Mouse (Mus musculus) midbrain, embryonic 10.5 days (tissue): Measurements from ENCODE around the gene Zyg11b. TPM values are rescaled to one million over a fixed set of nuclear protein-coding genes. Genes with fewer than 3 reads are reported as not detected.
A peak's percentile ranks its signal among the peaks of the same experiment; 100 is the strongest.

ENCODE experiments used
- DNase-seq: peaks from one replicate; pipeline ENCODE4 v3.0.0-alpha.2; 2017; ENCODE audit warnings: low spot score
- H3K27ac ChIP-seq: fragments of 300-500 bp; sonication (generic); replicated peaks from 2 replicates; pipeline ENCODE4 v1.5.1; 2016; ENCODE audit warnings: mild to moderate bottlenecking
- H3K27me3 ChIP-seq: fragments of 300-500 bp; sonication (generic); 2 replicates; pipeline ENCODE4 v1.6.1; 2016; ENCODE audit warnings: low read depth, mild to moderate bottlenecking; ENCODE audit not compliant: poor library complexity, severe bottlenecking
- H3K36me3 ChIP-seq: fragments of 300-500 bp; sonication (generic); 2 replicates; pipeline ENCODE4 v1.6.1; 2016; ENCODE audit warnings: mild to moderate bottlenecking, moderate library complexity
- H3K4me1 ChIP-seq: fragments of 300-500 bp; sonication (generic); 2 replicates; pipeline ENCODE4 v1.6.1; 2016
- H3K4me3 ChIP-seq: fragments of 300-500 bp; sonication (generic); 2 replicates; pipeline ENCODE4 v1.5.1; 2016; ENCODE audit warnings: mild to moderate bottlenecking, moderate library complexity
- H3K9me3 ChIP-seq: fragments of 300-500 bp; sonication (generic); replicated peaks from 2 replicates; pipeline ENCODE4 v1.6.1; 2016; ENCODE audit warnings: mild to moderate bottlenecking
- WGBS: fragments of 180-500 bp; shearing (Covaris S2); methylation state at CpG from one replicate; pipeline ENCODE4 v1.1.7; 2016; 5-methylcytosine and 5-hydroxymethylcytosine counted together
- polyA plus RNA-seq: library from polyadenylated mRNA; unstranded; fragments of >200 nt; fragmentation: Nextera tagmentation; extraction: Ambion mirVana; gene quantifications from 2 replicates; pipeline ENCODE4 v1.2.1, GENCODE M21; 2016

The Zyg11b gene
- polyA plus RNA-seq, 1 experiment from 2014 or later = 13.2 TPM

DNA sequence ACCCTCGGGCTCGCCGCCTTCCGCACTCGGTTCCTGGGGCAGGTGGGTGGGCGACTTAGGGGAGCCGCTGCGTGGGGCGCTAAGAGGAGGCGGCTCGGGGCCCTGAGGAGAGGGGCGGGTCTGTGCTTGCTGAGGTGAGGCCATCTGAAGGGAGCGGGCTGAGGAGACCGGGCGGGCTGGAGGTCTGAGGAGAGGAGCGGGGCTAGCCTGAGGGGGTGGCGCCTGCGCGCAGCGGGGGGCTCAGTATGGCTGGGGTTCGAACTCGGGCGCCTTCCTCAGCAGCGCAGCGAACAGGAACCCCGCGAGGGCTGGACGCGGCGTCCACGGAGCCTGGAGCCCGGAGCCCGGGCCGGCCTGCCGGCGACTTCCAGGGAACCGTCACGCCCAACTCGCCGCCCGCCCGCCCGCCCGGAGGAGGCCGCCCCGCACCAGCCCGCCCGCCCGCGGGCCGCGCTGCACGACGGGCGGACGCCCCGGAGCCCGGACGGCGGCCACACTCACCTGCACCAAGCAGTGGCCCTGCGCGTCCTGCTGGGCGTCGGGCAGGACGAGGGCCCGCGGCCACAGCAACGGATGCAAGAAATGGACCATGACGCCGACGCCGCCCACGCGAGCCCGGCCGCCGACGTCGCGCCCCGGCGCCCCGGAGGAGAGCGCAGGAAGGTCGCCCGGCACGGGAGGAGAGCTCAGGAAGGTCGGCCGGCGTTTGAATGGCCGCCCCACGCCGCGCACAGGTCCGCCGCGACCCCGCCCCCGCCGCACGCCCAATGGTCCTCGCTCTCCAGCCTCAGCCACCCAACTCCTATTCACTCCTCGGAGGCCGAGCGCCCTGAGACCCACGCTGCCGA lies 83.3 kb downstream of the Zyg11b start, which contains the start of gene Zyg11a:
TSS of gene Zyg11a (minus strand) at position 717 of the 848 bp plus-strand sequence.
- peaks cover 68% of the 10 kb centered on the region for H3K27me3 ChIP-seq
- H3K4me3 ChIP-seq = peak within 1 kb of the TSS; percentile 57
- H3K36me3 ChIP-seq = no peaks in the 10 kb centered on the region
- H3K27ac ChIP-seq = peak within 1 kb of the TSS; percentile 46; the same call in 1 of the 2 replicates
- no peaks in the 10 kb centered on the region for H3K9me3 ChIP-seq
- 2% methylated on average over 89 of the region's 107 CpGs for WGBS
- DNase-seq = peak; percentile 47
- H3K4me1 ChIP-seq = peaks cover 17% of the 10 kb centered on the region

DNA sequence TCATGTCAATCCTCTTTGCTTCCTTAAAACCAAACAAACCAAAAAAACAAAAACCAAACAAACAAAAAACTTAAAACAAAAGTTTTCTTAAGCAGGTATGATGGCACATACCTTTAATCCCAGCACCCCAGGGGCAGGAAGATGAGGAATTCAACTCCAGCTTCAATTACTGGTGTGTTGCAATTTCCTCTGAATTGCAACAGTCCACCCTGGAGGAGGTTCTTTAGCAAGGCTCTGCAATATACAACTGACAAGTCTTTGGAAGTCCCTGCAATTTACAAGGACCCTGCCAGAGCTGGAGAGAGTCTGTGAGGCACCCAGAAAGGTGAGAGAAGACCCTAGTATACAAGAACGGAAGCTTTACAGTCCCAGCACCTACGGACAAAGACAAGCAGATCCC lies 87.9 kb downstream of the Zyg11b start:
- H3K27ac ChIP-seq = no peak overlapping the region
- H3K4me1 ChIP-seq = peaks cover 10% of the 10 kb centered on the region
- no peak for DNase-seq
- WGBS = 83% methylated on average over 2 of the region's 2 CpGs
- H3K27me3 ChIP-seq = peaks cover 33% of the 10 kb centered on the region
- no peaks in the 10 kb centered on the region for H3K36me3 ChIP-seq
- H3K9me3 ChIP-seq = no peaks in the 10 kb centered on the region
- H3K4me3 ChIP-seq = no peak overlapping the region

DNA sequence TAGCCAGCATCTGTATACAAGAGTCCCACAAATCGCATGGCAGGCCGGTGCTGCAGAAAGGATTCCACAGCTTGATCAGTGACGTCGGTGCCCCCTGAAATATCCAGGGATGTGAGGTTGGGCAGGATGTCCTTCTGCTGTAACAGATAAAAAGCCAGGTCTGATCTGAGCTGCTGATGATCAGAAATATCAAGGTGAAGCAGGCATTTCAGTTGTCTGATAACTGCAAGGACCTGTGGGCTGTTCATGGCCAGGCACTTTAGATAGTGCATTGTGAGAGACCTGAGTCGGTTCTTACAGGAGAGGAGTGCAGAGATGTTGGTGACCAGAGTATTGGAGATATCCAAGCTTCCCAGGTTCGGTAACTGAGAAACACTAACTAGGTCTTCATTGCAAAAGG lies 96.3 kb downstream of the Zyg11b start:
- WGBS = 91% methylated on average over 6 of the region's 6 CpGs
- Histone ChIP-seq H3K4me3 (no peak overlapping the region), H3K27me3 (no peaks in the 10 kb centered on the region), H3K27ac (no peak overlapping the region), H3K4me1 (no peaks in the 10 kb centered on the region), H3K9me3 (no peaks in the 10 kb centered on the region), H3K36me3 (no peaks in the 10 kb centered on the region)
- no peak for DNase-seq

DNA sequence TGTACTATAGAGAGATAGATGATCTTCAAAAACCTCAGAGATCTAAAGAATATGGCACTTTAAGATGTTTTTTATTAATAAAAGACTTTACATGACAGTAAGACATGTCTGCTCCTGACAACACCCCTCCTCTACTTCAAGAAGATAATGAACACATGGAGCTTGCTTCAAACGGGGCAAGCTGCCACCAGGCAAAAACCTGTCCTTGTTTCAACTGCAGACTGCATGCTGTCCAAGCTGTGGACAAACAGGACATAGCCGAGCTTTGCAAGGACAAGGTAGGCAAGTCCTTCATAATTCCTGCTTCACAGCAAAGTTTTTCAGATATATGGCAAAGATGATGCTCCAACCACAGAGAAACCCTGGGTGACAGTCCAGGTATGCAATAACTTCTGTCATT lies 101.7 kb downstream of the Zyg11b start:
- Histone ChIP-seq H3K4me3 (no peak overlapping the region), H3K4me1 (peaks cover 4% of the 10 kb centered on the region; the same call in 1 of the 2 replicates), H3K27me3 (no peaks in the 10 kb centered on the region), H3K9me3 (no peaks in the 10 kb centered on the region), H3K27ac (no peak overlapping the region), H3K36me3 (no peaks in the 10 kb centered on the region)
- WGBS = 83% methylated on average over 2 of the region's 2 CpGs
- DNase-seq = no peak

DNA sequence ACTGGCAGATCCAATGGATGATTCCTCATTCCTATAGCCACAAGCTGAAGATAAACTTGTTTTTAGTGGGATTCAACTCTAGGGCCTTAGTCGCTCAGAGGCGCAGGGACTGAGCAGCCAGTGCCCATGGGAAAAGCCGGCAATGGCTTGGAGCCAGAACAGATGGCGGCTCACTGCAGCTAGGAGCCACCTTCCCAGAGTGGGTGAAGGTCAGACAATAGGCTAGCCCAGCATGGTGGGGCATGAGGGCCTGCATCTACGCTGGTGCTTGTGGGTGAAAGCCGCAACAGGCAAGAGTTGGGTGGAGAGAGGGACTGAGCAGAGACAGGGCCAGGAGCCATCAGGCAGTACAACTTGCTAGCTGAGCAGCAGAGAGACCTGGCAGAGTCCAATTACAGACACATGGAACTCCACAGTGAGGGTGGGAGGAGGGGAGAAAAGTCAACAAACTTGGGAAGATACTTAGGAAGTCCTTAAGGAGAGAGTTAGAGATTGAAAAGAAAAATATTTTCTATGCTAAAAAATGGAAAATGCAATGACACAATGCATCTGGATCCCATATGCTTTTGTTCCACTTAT lies 104.5 kb downstream of the Zyg11b start:
- Histone ChIP-seq H3K36me3 (no peaks in the 10 kb centered on the region), H3K9me3 (no peaks in the 10 kb centered on the region), H3K4me1 (peaks cover 4% of the 10 kb centered on the region; the same call in 1 of the 2 replicates), H3K27ac (peak overlapping the region; percentile 23; the same call in 1 of the 2 replicates), H3K27me3 (no peaks in the 10 kb centered on the region), H3K4me3 (no peak overlapping the region)
- WGBS = 57% methylated on average over 6 of the region's 6 CpGs
- no peak for DNase-seq

DNA sequence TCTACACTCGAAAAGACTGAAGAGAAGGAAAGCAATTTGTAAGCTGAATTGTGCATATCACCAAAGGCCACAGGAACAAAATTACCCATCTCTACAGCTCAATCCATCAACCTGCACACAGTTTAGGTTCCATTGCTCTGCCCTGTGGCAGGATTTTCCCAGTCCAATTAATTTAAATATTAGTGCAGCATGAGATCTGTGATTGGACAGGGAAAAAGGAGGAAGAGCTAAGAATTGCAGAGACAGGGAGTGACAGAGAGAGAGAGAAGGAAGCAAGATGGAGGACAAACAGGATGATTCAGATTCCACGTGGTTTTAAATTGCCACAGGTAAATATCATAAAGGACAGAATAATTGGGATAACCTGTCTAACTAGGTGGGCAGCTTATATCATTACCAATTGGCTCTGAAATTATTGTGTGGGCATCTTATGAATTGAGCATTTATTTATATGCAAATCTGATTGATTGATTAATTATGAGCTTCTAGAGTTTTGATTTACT lies 108.0 kb downstream of the Zyg11b start:
- Histone ChIP-seq H3K4me1 (peaks cover 4% of the 10 kb centered on the region; the same call in 1 of the 2 replicates), H3K27me3 (no peaks in the 10 kb centered on the region), H3K4me3 (no peak overlapping the region), H3K9me3 (no peaks in the 10 kb centered on the region), H3K27ac (no peak overlapping the region), H3K36me3 (no peaks in the 10 kb centered on the region)
- 75% methylated on average over 2 of the region's 2 CpGs for WGBS
- DNase-seq = no peak

DNA sequence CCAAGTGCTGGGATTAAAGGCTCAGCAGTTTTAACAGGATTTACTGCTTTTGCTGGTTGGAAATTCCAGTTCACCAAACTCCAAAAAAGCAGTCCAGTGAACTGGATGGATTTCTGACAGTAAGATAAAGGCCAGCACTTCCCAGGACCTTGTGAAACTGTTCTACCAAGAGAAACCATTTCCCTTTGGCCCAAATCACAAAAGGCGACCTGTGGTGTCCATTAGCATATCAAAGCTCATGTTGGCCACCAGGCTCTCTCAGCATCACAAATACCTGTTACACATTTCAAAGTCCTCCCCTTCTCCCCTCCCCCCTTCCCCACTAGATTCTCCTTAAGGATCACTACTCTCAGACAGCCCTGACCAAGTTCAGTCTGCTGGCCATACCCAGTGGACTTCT lies 118.6 kb downstream of the Zyg11b start:
- Histone ChIP-seq H3K4me3 (no peak overlapping the region), H3K36me3 (no peaks in the 10 kb centered on the region), H3K27me3 (no peaks in the 10 kb centered on the region), H3K27ac (no peak overlapping the region), H3K9me3 (no peaks in the 10 kb centered on the region), H3K4me1 (no peaks in the 10 kb centered on the region)
- DNase-seq = no peak
- WGBS = 21% methylated on average over 1 of the region's 1 CpGs

Other genes with a start within 250 kb of the Zyg11b start
- gene Podn, start 204.7 kb downstream of the Zyg11b start, polyA plus RNA-seq = 0.10 and 0.12 TPM in 2 replicates
- gene Scp2, start 156.1 kb downstream of the Zyg11b start, polyA plus RNA-seq = 200 and 214 TPM in 2 replicates
- 16.4 and 18.3 TPM in 2 replicates for gene Echdc2, start 135.7 kb downstream of the Zyg11b start, polyA plus RNA-seq
- 0.05 TPM in 1 of 2 replicates, not detected in the other for gene Zyg11a, start 83.0 kb downstream of the Zyg11b start, polyA plus RNA-seq
- 66.1 and 76.5 TPM in 2 replicates for gene Coa7, start 27.0 kb upstream of the Zyg11b start, polyA plus RNA-seq
- gene Shisal2a, start 82.3 kb upstream of the Zyg11b start, polyA plus RNA-seq = 2.2 and 2.6 TPM in 2 replicates
- 52.1 and 52.8 TPM in 2 replicates for gene Gpx7, start 105.9 kb upstream of the Zyg11b start, polyA plus RNA-seq
- gene Tut4, start 158.3 kb upstream of the Zyg11b start, polyA plus RNA-seq = 72.7 and 80.9 TPM in 2 replicates